Mouse (Mus musculus) megakaryocyte, embryonic 14.5 days (primary cell): ENCODE data around the gene Agxt. TPM values are rescaled to one million over a fixed set of nuclear protein-coding genes. Genes with fewer than 3 reads are reported as not detected.

Source experiments
- H3K27me3 ChIP-seq: replicated peaks from 2 replicates; pipeline ENCODE3; 2012; ENCODE audit warnings: inconsistent platforms
- H3K36me3 ChIP-seq: replicated peaks from 2 replicates; pipeline ENCODE3; 2012; ENCODE audit warnings: low read length, inconsistent platforms, mixed read lengths
- H3K4me1 ChIP-seq: 2 replicates; pipeline ENCODE4 v1.6.1; 2012; ENCODE audit warnings: inconsistent platforms
- H3K4me3 ChIP-seq: replicated peaks from 2 replicates; pipeline ENCODE3; 2012; ENCODE audit warnings: moderate library complexity, mild to moderate bottlenecking, inconsistent platforms
- H3K9me3 ChIP-seq: 2 replicates; pipeline ENCODE4 v1.6.1; 2012; ENCODE audit warnings: inconsistent platforms
- FLI1 ChIP-seq: IDR thresholded peaks from 2 replicates; pipeline ENCODE4 v1.6.1; 2012; ENCODE audit warnings: low read length, inconsistent platforms, mixed read lengths
- GATA1 ChIP-seq: IDR thresholded peaks from 3 replicates; pipeline ENCODE4 v1.6.1; 2012; ENCODE audit warnings: mixed read lengths, low read length, inconsistent platforms, borderline replicate concordance
- polyA plus RNA-seq: library from polyadenylated mRNA; stranded (reverse); fragments of >175 nt; gene quantifications from 2 replicates; pipeline ENCODE4 v1.2.3, GENCODE M21; 2012; ENCODE audit warnings: low replicate concordance; ENCODE audit not compliant: insufficient read depth

Gene Agxt
- polyA plus RNA-seq, 1 experiment, result not detected

DNA sequence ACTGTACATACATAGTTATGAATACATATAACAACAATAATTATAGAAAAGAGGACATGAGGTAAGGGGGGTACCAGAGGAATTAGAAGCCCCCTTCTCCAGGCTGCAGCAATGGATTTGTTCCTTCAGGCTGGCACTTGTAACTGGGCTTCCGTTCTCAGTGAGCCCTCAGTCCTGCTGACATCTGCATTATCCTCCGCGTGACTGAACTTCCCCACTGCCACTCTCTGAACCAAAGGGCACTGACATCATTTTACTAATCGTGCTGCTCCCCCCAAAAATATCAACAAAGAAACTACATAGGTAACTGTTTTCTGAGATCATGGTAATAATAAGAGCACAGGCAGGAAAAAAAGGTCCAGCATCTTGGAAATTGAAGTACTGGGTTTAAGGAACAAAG is 16.2 kb upstream of the Agxt start:
- H3K9me3 ChIP-seq, result no peaks in the 10 kb centered on the region
- peaks cover 8% of the 10 kb centered on the region for H3K4me1 ChIP-seq
- peaks cover 23% of the 10 kb centered on the region for H3K27me3 ChIP-seq
- TF ChIP-seq FLI1 (no peak), GATA1 (no peak)
- no peaks in the 10 kb centered on the region for H3K36me3 ChIP-seq
- H3K4me3 ChIP-seq, result no peak overlapping the region

- no peaks in the 10 kb centered on the region for H3K36me3 ChIP-seq
- peaks cover 4% of the 10 kb centered on the region; the same call in 1 of the 2 replicates for H3K9me3 ChIP-seq
- H3K4me1 ChIP-seq, result peaks cover 6% of the 10 kb centered on the region
- no peak for TF ChIP-seq FLI1
- no peak for TF ChIP-seq GATA1
- H3K27me3 ChIP-seq, result peaks cover 25% of the 10 kb centered on the region
- H3K4me3 ChIP-seq, result no peak overlapping the region
Measured at GRCm38 (mm10) chr1:93123179-93123854, 11.7 kb upstream of the Agxt start.

- Histone ChIP-seq H3K27me3 (peaks cover 29% of the 10 kb centered on the region), H3K9me3 (peaks cover 4% of the 10 kb centered on the region; the same call in 1 of the 2 replicates), H3K4me3 (no peak overlapping the region), H3K4me1 (peaks cover 6% of the 10 kb centered on the region), H3K36me3 (no peaks in the 10 kb centered on the region)
- TF ChIP-seq GATA1, result no peak
- TF ChIP-seq FLI1, result no peak
Measured at GRCm38 (mm10) chr1:93124066-93124465, 11.0 kb upstream of the Agxt start.

DNA sequence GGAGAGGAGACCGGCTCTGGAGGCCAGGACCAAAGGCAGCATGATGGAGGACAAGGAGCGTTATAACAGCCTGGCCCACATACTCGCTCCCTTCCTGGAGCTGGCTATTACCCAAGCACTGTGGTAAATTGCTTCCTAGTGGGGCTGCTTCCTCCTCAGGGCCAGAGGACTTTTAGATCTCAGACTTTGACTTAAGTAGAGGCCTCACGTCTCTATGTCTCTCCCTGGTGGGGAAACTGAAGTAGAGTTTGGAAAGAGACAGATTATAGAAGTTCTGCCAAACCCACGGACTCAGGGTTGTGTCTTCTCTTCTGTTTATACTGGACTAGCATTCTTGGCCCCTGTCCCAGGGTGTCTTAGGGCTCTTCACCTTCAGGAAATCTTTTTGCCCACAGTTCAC is 9.8 kb upstream of the Agxt start:
- peaks cover 6% of the 10 kb centered on the region for H3K4me1 ChIP-seq
- H3K9me3 ChIP-seq, result peaks cover 4% of the 10 kb centered on the region; the same call in 1 of the 2 replicates
- H3K4me3 ChIP-seq, result no peak overlapping the region
- H3K36me3 ChIP-seq, result no peaks in the 10 kb centered on the region
- TF ChIP-seq FLI1, result no peak
- no peak for TF ChIP-seq GATA1
- H3K27me3 ChIP-seq, result peaks cover 31% of the 10 kb centered on the region

- peaks cover 4% of the 10 kb centered on the region; the same call in 1 of the 2 replicates for H3K9me3 ChIP-seq
- H3K4me1 ChIP-seq, result peaks cover 6% of the 10 kb centered on the region
- no peaks in the 10 kb centered on the region for H3K36me3 ChIP-seq
- TF ChIP-seq FLI1 (no peak), GATA1 (no peak)
- no peak overlapping the region for H3K4me3 ChIP-seq
- H3K27me3 ChIP-seq, result peaks cover 42% of the 10 kb centered on the region
Measured at GRCm38 (mm10) chr1:93128209-93128608, 6.8 kb upstream of the Agxt start.

GRCm38 (mm10) chr1:93128710-93129349 is 6.2 kb upstream of the Agxt start:
- Histone ChIP-seq H3K4me3 (no peak overlapping the region), H3K9me3 (peaks cover 4% of the 10 kb centered on the region; the same call in 1 of the 2 replicates), H3K27me3 (peaks cover 41% of the 10 kb centered on the region), H3K4me1 (peaks cover 6% of the 10 kb centered on the region), H3K36me3 (no peaks in the 10 kb centered on the region)
- no peak for TF ChIP-seq GATA1
- no peak for TF ChIP-seq FLI1

DNA sequence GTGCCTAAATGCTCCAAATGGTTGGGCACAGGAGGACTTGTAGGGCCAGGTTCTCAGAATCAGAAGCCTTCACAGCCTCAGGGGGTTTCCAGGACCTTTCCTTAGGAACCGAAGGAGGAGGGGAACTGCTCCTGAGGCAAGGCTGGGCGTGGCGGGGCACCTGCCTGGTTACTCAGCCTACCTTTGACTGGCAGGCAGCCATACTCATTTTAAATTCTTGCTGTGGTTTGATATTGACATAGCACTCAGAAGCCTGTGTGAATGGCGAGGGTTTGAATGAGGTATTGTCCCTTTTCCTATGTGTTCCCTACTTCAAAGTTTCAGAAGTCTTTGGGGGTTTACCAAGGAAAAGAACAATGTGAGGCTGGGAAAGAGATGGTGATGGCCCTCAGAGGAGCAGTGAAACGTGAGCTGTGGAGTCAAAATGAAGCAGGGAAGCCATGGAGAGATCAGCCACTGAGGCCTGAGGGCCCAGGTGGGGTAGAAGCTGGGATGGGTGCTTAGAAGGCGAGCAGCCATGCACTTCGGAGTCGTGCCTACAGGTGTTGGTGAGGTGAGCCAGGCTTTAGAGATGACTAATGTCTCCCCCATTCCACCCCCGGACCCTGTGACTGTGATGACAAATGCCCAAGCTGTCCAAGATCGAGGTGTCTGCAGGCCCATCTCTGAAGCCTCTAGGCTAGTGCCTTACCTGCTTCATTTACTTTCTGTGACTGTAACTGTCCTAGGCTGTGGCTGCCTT is 4.6 kb upstream of the Agxt start:
- H3K4me1 ChIP-seq, result no peaks in the 10 kb centered on the region
- no peaks in the 10 kb centered on the region for H3K36me3 ChIP-seq
- peaks cover 4% of the 10 kb centered on the region; the same call in 1 of the 2 replicates for H3K9me3 ChIP-seq
- H3K4me3 ChIP-seq, result no peak overlapping the region
- TF ChIP-seq FLI1 (no peak), GATA1 (no peak)
- peaks cover 45% of the 10 kb centered on the region for H3K27me3 ChIP-seq

GRCm38 (mm10) chr1:93132676-93133075 is 2.4 kb upstream of the Agxt start:
- Histone ChIP-seq H3K9me3 (no peaks in the 10 kb centered on the region), H3K36me3 (no peaks in the 10 kb centered on the region), H3K4me3 (no peak overlapping the region), H3K4me1 (no peaks in the 10 kb centered on the region), H3K27me3 (peaks cover 50% of the 10 kb centered on the region)
- no peak for TF ChIP-seq GATA1
- no peak for TF ChIP-seq FLI1

- no peaks in the 10 kb centered on the region for H3K36me3 ChIP-seq
- peaks cover 50% of the 10 kb centered on the region for H3K27me3 ChIP-seq
- TF ChIP-seq FLI1 (no peak), GATA1 (no peak)
- H3K4me1 ChIP-seq, result no peaks in the 10 kb centered on the region
- H3K4me3 ChIP-seq, result no peak overlapping the region
- H3K9me3 ChIP-seq, result no peaks in the 10 kb centered on the region
Measured at GRCm38 (mm10) chr1:93138534-93138933, 3.5 kb downstream of the Agxt start.
